ENCODE assay signal across 9 mouse cellular contexts in the genomic region with DNA sequence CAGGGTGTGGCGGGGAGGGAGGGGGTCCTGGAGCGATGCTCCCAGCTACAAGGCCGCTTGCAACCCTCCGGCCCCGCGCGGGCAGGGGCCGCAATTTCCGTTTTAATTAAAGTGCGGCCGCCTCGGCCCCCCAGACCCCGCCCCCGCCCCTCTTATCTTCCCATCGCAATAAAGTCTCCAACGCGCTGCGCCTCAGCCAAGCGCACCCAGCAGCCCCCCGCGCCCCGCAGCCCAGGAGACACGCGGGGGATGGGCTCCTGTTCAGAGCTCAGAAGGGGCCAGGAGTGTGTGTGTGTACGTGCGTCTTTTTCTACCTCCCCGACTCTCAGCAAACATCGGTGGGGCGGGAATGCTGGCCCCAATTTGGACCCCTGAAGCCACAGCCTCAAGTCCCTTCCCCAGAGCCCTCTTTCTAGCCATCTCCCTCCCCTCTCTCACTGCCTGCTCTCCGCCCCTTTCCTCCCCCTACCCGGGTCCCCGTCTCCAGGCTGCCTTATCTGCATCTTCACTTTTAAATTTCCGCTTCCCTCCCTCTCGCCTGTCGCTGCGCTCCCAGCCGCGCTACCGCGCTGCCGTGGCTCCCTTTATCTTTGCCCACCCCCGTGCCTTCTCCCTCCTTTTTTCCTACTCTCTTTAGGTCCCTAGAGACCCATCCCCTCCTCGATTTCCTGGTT. TPM values are rescaled to one million over a fixed set of nuclear protein-coding genes. Genes with fewer than 3 reads are reported as not detected.
A peak's percentile ranks its signal among the peaks of the same experiment; 100 is the strongest.
DNase-seq lines count a peak whose midpoint lies in the region; ATAC-seq and TF ChIP-seq lines count a peak whose summit lies in the region.
"Had no signal": no experiment of that assay in that cellular context is flagged by ENCODE, and none has a peak within 500 bp of the region (broad histone marks: within the 10 kb centered on the region; RNA-seq: fewer than 3 reads in every experiment).

Gene Fev (minus strand): TSS at position 51 of the 674 bp plus-strand sequence.

- peak within 1 kb of the TSS; percentile 24 for H3K4me3 ChIP-seq in hindbrain, embryonic 12.5 days
- peak within 1 kb of the TSS; percentile 20 for H3K4me3 ChIP-seq in midbrain, embryonic 11.5 days (ENCODE audit: low read depth, low read length)
- no peak within 1 kb of the TSS for H3K4me3 ChIP-seq in cerebellum, adult 2 months (replicated peaks; ENCODE audit: insufficient read depth, low read depth, low read length)

- H3K4me1 ChIP-seq in hindbrain, embryonic 12.5 days: peaks cover 32% of the 10 kb centered on the region
- H3K4me1 ChIP-seq in midbrain, embryonic 11.5 days (ENCODE audit: control insufficient read depth, insufficient read depth, low read length): peaks cover 20% of the 10 kb centered on the region
- H3K4me1 ChIP-seq in cerebellum, adult 2 months (ENCODE audit: control insufficient read depth, insufficient read depth, low read length): peaks cover 5% of the 10 kb centered on the region; the same call in 1 of the 2 replicates

- no peak within 1 kb of the TSS for H3K27ac ChIP-seq in hindbrain, embryonic 12.5 days
- no peak within 1 kb of the TSS for H3K27ac ChIP-seq in midbrain, embryonic 11.5 days (ENCODE audit: low read depth, low read length)
- no peak within 1 kb of the TSS for H3K27ac ChIP-seq in cerebellum, adult 2 months (ENCODE audit: insufficient read depth, low read length)

- peaks cover 98% of the 10 kb centered on the region for H3K27me3 ChIP-seq in hindbrain, embryonic 12.5 days
- peaks cover 95% of the 10 kb centered on the region for H3K27me3 ChIP-seq in midbrain, embryonic 11.5 days (ENCODE audit: control insufficient read depth, insufficient read depth, low read length)
- H3K27me3 ChIP-seq in cerebellum, adult 2 months (ENCODE audit: control insufficient read depth, insufficient read depth, low read length): peaks cover 11% of the 10 kb centered on the region; the same call in 1 of the 2 replicates

- no peak for TF ChIP-seq CTCF in cerebellum, adult 2 months (IDR thresholded peaks at IDR 0.05; ENCODE audit: borderline replicate concordance, insufficient read depth, low read depth, low read length)

- 1% methylated on average over 42 of the region's 43 CpGs for WGBS in hindbrain, embryonic 12.5 days
- WGBS in midbrain, embryonic 11.5 days: under 1% methylated on average over 39 of the region's 43 CpGs
- WGBS in cerebellum, adult 2 months: under 1% methylated on average over 43 of the region's 43 CpGs

- peak within 1 kb of the TSS; percentile 27; the same call in 1 of the 2 replicates for H3K9ac ChIP-seq in hindbrain, embryonic 12.5 days
- no peak within 1 kb of the TSS for H3K9ac ChIP-seq in midbrain, embryonic 11.5 days (ENCODE audit: low read length)

- H3K9me3 ChIP-seq in hindbrain, embryonic 12.5 days (replicated peaks): no peaks in the 10 kb centered on the region
- H3K9me3 ChIP-seq in midbrain, embryonic 11.5 days (ENCODE audit: control insufficient read depth, low read length): no peaks in the 10 kb centered on the region

- no peak for TF ChIP-seq POLR2A in cerebellum, adult 2 months (IDR thresholded peaks at IDR 0.05; ENCODE audit: borderline replicate concordance, insufficient read depth, low read length)

- peak within 1 kb of the TSS; percentile 48 for H3K4me2 ChIP-seq in hindbrain, embryonic 12.5 days (replicated peaks)
- H3K4me2 ChIP-seq in midbrain, embryonic 11.5 days: peak within 1 kb of the TSS; percentile 39

- no peaks in the 10 kb centered on the region for H3K36me3 ChIP-seq in hindbrain, embryonic 12.5 days
- no peaks in the 10 kb centered on the region for H3K36me3 ChIP-seq in midbrain, embryonic 11.5 days (ENCODE audit: control insufficient read depth, insufficient read depth, low read length)

- DNase-seq in embryo, embryonic 10 days (ENCODE audit: low spot score): peak; percentile 36
- no peak for DNase-seq in embryo, embryonic 10.5 days (ENCODE audit: low spot score)
- peak; percentile 61 for DNase-seq in MN1 (ENCODE audit: low spot score)
- DNase-seq in midbrain, embryonic 11.5 days (ENCODE audit: low spot score, missing footprints): peak; percentile 90
- DNase-seq in cerebellum, adult 2 months: no peak
- no peak for DNase-seq in right cerebral cortex, postnatal 4 days
- DNase-seq in gastrocnemius, postnatal 10 days: no peak
- DNase-seq: right cerebral cortex, postnatal 25 days had no signal

- ATAC-seq in hindbrain, embryonic 12.5 days (ENCODE audit: low FRiP score): no peak
- ATAC-seq in midbrain, embryonic 11.5 days (ENCODE audit: low FRiP score): 0 out of 2 replicates have a peak, but pooled peaks have one; percentile 19

RNA-seq across cellular contexts. Expression of gene Fev, which starts in this region (rescaled TPM):
- 7.0 and 7.6 TPM in 2 replicates for polyA plus RNA-seq in hindbrain, embryonic 12.5 days (2016; fragmentation: Nextera tagmentation; extraction: Ambion mirVana)
- 0.41 and 0.69 TPM in 2 replicates for polyA plus RNA-seq in midbrain, embryonic 11.5 days (2014; fragmentation: Nextera tagmentation; extraction: Ambion mirVana)
- 0.46 and 1.1 TPM in 2 replicates for polyA plus RNA-seq in cerebellum, adult 2 months (2012; rRNA removed)
- total RNA-seq in gastrocnemius, postnatal 10 days (2021): not detected

Comparison
In these comparisons a context has a peak if more than half of its experiments do, and no peak if none do; other contexts are left out.
1. DNase-seq: peak in embryo, embryonic 10 days (single experiment) and MN1 (single experiment); none in embryo, embryonic 10.5 days (single experiment), cerebellum, adult 2 months (0 of 2), right cerebral cortex, postnatal 4 days (single experiment) and gastrocnemius, postnatal 10 days (single experiment).
2. Peak in DNase-seq, ATAC-seq, H3K4me3 ChIP-seq and H3K4me2 ChIP-seq in midbrain, embryonic 11.5 days; RNA of the gene not detected or under 1 TPM.